Mouse (Mus musculus) midbrain, embryonic 12.5 days (tissue): Measurements from ENCODE around the gene Tfam. TPM values are rescaled to one million over a fixed set of nuclear protein-coding genes. Genes with fewer than 3 reads are reported as not detected.

Experiments used
- ATAC-seq: fragments of 200-750 bp; cut with Nextera tagmentation; 2 replicates; pipeline ENCODE4 v1.8.0; 2017; ENCODE audit warnings: low read depth, moderate TSS enrichment, moderate library complexity; ENCODE audit not compliant: low FRiP score
- H3K27ac ChIP-seq: fragments of 300-500 bp; sonication (generic); replicated peaks from 2 replicates; pipeline ENCODE4 v1.5.1; 2016; ENCODE audit warnings: mild to moderate bottlenecking
- H3K27me3 ChIP-seq: fragments of 300-500 bp; sonication (generic); 2 replicates; pipeline ENCODE4 v1.6.1; 2016; ENCODE audit warnings: mild to moderate bottlenecking
- H3K36me3 ChIP-seq: fragments of 300-500 bp; sonication (generic); 2 replicates; pipeline ENCODE4 v1.6.1; 2016
- H3K4me1 ChIP-seq: fragments of 300-500 bp; sonication (generic); 2 replicates; pipeline ENCODE4 v1.6.1; 2016
- H3K4me2 ChIP-seq: fragments of 300-500 bp; sonication (generic); replicated peaks from 2 replicates; pipeline ENCODE4 v1.6.1; 2016; ENCODE audit warnings: mild to moderate bottlenecking, moderate library complexity
- H3K4me3 ChIP-seq: fragments of 300-500 bp; sonication (generic); 2 replicates; pipeline ENCODE4 v1.5.1; 2016; ENCODE audit warnings: mild to moderate bottlenecking
- H3K9ac ChIP-seq: fragments of 300-500 bp; sonication (generic); replicated peaks from 2 replicates; pipeline ENCODE4 v1.6.1; 2016; ENCODE audit warnings: mild to moderate bottlenecking, moderate library complexity
- H3K9me3 ChIP-seq: fragments of 300-500 bp; sonication (generic); 2 replicates; pipeline ENCODE4 v1.6.1; 2016; ENCODE audit warnings: mild to moderate bottlenecking
- WGBS: fragments of 180-500 bp; shearing (Covaris S2); methylation state at CpG from one replicate; pipeline ENCODE4 v1.1.7; 2016; 5-methylcytosine and 5-hydroxymethylcytosine counted together
- polyA plus RNA-seq: library from polyadenylated mRNA; unstranded; fragments of >200 nt; fragmentation: Nextera tagmentation; extraction: Ambion mirVana; gene quantifications from 2 replicates; pipeline ENCODE4 v1.2.1, GENCODE M21; 2016

Gene Tfam
- polyA plus RNA-seq, 1 experiment from 2014 or later, result 73.7 TPM

- no peak overlapping the region for H3K27ac ChIP-seq
- H3K9ac ChIP-seq, result no peak overlapping the region
- ATAC-seq, result no peak
- H3K4me2 ChIP-seq, result no peak overlapping the region
- H3K27me3 ChIP-seq, result no peaks in the 10 kb centered on the region
- 73% methylated on average over 5 of the region's 5 CpGs for WGBS
- no peak overlapping the region for H3K4me3 ChIP-seq
- no peaks in the 10 kb centered on the region for H3K9me3 ChIP-seq
- H3K4me1 ChIP-seq, result no peaks in the 10 kb centered on the region
- H3K36me3 ChIP-seq, result peaks cover 21% of the 10 kb centered on the region
These were observed 14.3 kb upstream of the Tfam start for GRCm38 (mm10) chr10:71252421-71252820.

DNA sequence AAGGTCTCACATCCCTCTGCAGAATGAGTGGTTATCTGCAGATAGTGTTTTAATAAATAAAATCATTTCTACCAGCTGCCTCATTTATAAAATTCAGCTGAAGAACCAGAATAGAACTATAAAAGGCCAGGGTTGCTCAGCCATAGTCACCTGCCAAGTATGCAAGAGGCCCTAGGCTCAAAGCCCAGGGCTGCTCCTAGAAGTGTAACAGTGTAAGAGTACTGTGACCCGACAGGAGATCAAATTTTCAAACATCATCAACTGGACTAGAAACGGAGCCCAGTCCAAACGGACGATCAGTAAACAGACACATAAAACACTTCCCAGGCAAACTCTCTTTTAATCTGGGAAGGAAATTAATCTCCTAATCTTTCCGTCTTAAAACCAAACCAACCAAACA is 13.8 kb upstream of the Tfam start:
- 90% methylated on average over 5 of the region's 5 CpGs for WGBS
- Histone ChIP-seq H3K36me3 (peaks cover 21% of the 10 kb centered on the region), H3K4me3 (no peak overlapping the region), H3K9me3 (no peaks in the 10 kb centered on the region), H3K4me2 (no peak overlapping the region), H3K4me1 (no peaks in the 10 kb centered on the region), H3K9ac (no peak overlapping the region), H3K27me3 (no peaks in the 10 kb centered on the region), H3K27ac (no peak overlapping the region)
- ATAC-seq, result no peak

DNA sequence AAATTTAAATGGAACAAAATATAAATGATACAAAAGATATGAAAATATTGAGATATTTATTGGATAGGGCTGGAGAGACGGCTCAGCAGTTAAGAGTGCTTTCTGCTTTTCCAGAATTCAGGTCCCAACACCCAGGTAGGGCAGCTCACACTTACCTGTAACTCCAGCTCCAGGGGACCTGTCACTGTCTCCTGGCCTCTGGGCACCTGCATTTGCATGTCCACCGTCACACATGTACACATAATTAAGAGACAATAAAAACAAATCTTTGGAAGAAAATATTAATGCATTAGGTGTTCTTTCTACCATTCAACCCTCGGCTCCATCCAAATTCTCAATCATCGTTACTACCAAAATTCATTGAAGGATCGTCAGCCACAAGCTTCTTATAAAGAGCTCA is 13.2 kb upstream of the Tfam start:
- peaks cover 17% of the 10 kb centered on the region for H3K36me3 ChIP-seq
- H3K27ac ChIP-seq, result no peak overlapping the region
- no peak for ATAC-seq
- no peak overlapping the region for H3K4me3 ChIP-seq
- H3K4me2 ChIP-seq, result no peak overlapping the region
- H3K27me3 ChIP-seq, result no peaks in the 10 kb centered on the region
- 88% methylated on average over 5 of the region's 5 CpGs for WGBS
- no peaks in the 10 kb centered on the region for H3K4me1 ChIP-seq
- no peaks in the 10 kb centered on the region for H3K9me3 ChIP-seq
- H3K9ac ChIP-seq, result no peak overlapping the region

DNA sequence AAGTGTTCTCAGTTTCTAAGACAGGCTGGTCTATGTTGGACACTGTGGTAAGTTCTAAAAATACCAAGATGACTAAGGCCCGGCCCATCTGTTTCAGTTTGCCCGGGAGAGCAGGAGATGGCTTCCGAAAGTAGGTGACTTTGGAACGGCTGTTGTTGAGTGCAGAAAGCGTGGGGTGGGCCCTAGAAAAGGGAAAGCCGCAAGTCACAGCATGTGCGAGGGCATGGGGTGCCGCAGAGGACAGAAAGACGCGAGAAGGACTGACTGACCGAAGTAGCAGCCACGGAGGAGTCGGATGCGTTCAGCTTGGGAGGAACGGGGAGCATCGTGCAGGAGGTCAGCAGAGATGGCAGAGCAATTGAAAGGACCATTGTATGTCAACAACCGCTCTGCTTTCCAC is 12.4 kb upstream of the Tfam start:
- Histone ChIP-seq H3K4me1 (no peaks in the 10 kb centered on the region), H3K4me3 (no peak overlapping the region), H3K9me3 (no peaks in the 10 kb centered on the region), H3K4me2 (no peak overlapping the region), H3K27me3 (no peaks in the 10 kb centered on the region), H3K27ac (no peak overlapping the region), H3K36me3 (peaks cover 11% of the 10 kb centered on the region), H3K9ac (no peak overlapping the region)
- no peak for ATAC-seq
- 86% methylated on average over 17 of the region's 17 CpGs for WGBS

- 83% methylated on average over 10 of the region's 10 CpGs for WGBS
- H3K27ac ChIP-seq, result no peak overlapping the region
- no peaks in the 10 kb centered on the region for H3K27me3 ChIP-seq
- H3K36me3 ChIP-seq, result peaks cover 2% of the 10 kb centered on the region
- H3K9ac ChIP-seq, result no peak overlapping the region
- no peak overlapping the region for H3K4me2 ChIP-seq
- H3K4me1 ChIP-seq, result no peaks in the 10 kb centered on the region
- H3K4me3 ChIP-seq, result no peak overlapping the region
- ATAC-seq, result no peak
- no peaks in the 10 kb centered on the region for H3K9me3 ChIP-seq
These were observed 11.2 kb upstream of the Tfam start for GRCm38 (mm10) chr10:71249086-71249880.

- H3K4me1 ChIP-seq, result no peaks in the 10 kb centered on the region
- no peak for ATAC-seq
- H3K4me3 ChIP-seq, result no peak overlapping the region
- H3K27ac ChIP-seq, result no peak overlapping the region
- no peak overlapping the region for H3K9ac ChIP-seq
- H3K4me2 ChIP-seq, result no peak overlapping the region
- H3K27me3 ChIP-seq, result no peaks in the 10 kb centered on the region
- no peaks in the 10 kb centered on the region for H3K36me3 ChIP-seq
- H3K9me3 ChIP-seq, result no peaks in the 10 kb centered on the region
- WGBS, result 71% methylated on average over 7 of the region's 7 CpGs
These were observed 8.9 kb upstream of the Tfam start for GRCm38 (mm10) chr10:71246956-71247355.

- peaks cover 8% of the 10 kb centered on the region for H3K36me3 ChIP-seq
- no peak overlapping the region for H3K27ac ChIP-seq
- H3K27me3 ChIP-seq, result no peaks in the 10 kb centered on the region; the same call in 1 of the 2 replicates
- ATAC-seq, result no peak
- 76% methylated on average over 6 of the region's 6 CpGs for WGBS
- peaks cover 8% of the 10 kb centered on the region for H3K4me1 ChIP-seq
- H3K9me3 ChIP-seq, result no peaks in the 10 kb centered on the region
- no peak overlapping the region for H3K4me3 ChIP-seq
- H3K4me2 ChIP-seq, result no peak overlapping the region
- no peak overlapping the region for H3K9ac ChIP-seq
These were observed 1.5 kb upstream of the Tfam start for GRCm38 (mm10) chr10:71239479-71240120.

- Histone ChIP-seq H3K4me3 (peak overlapping the region; percentile 88), H3K9me3 (no peaks in the 10 kb centered on the region), H3K27me3 (no peaks in the 10 kb centered on the region; the same call in 1 of the 2 replicates), H3K4me2 (peak overlapping the region; percentile 82), H3K36me3 (peaks cover 26% of the 10 kb centered on the region), H3K9ac (peak overlapping the region; percentile 86), H3K27ac (peak overlapping the region; percentile 52), H3K4me1 (peaks cover 8% of the 10 kb centered on the region)
- ATAC-seq, result peak; percentile 98
- WGBS, result under 1% methylated on average over 66 of the region's 68 CpGs
These were observed 402 bp downstream of the Tfam start for GRCm38 (mm10) chr10:71237516-71238239.

DNA sequence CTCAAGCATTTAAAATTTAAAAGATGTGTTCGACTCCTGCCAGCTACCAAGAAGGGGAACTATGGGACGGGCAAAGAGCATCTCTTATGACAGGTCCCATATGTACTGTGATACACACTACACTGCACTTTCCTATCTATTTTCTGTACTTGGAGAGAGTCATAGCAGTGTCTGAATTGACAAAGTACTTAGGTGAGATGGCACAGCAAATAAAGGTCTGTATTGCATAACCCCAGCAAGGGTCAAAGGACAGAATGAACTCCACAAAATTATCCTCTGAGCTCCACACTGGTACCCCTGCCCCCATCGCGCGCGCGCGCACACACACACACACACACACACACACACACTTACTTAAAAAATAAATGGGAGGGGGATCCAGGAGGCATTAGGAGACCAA is 4.0 kb downstream of the Tfam start:
- no peak for ATAC-seq
- Histone ChIP-seq H3K4me2 (no peak overlapping the region), H3K9ac (no peak overlapping the region), H3K27ac (no peak overlapping the region), H3K4me3 (no peak overlapping the region), H3K9me3 (no peaks in the 10 kb centered on the region), H3K27me3 (no peaks in the 10 kb centered on the region), H3K36me3 (peaks cover 53% of the 10 kb centered on the region), H3K4me1 (peaks cover 8% of the 10 kb centered on the region)
- WGBS, result 96% methylated on average over 8 of the region's 8 CpGs

GRCm38 (mm10) chr10:71225894-71226293 is 12.2 kb downstream of the Tfam start:
- Histone ChIP-seq H3K36me3 (peaks cover 49% of the 10 kb centered on the region), H3K4me2 (no peak overlapping the region), H3K9ac (no peak overlapping the region), H3K9me3 (no peaks in the 10 kb centered on the region), H3K27me3 (no peaks in the 10 kb centered on the region), H3K4me1 (peaks cover 6% of the 10 kb centered on the region; the same call in 1 of the 2 replicates), H3K4me3 (no peak overlapping the region), H3K27ac (no peak overlapping the region)
- no peak for ATAC-seq
- 42% methylated on average over 7 of the region's 7 CpGs for WGBS

DNA sequence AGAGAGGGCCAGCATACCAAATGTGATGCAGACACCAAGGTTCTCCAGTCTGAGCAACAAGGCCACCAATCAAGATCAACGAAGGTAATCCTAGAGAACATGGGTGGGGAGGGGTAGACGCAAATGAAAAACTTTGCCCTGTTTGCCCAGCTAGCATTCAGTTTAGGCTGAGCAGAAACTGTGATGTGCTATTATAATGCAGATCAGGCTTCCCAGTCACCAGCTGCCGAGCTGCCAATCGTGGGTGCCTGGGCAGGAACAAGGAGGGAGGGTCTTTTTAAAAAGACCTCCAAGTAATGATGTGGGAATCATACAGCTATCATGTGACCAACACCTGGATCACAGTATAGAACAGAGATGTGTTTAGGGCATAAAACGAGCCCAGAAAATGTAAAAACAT is 15.0 kb downstream of the Tfam start:
- ATAC-seq, result peak; percentile 41

DNA sequence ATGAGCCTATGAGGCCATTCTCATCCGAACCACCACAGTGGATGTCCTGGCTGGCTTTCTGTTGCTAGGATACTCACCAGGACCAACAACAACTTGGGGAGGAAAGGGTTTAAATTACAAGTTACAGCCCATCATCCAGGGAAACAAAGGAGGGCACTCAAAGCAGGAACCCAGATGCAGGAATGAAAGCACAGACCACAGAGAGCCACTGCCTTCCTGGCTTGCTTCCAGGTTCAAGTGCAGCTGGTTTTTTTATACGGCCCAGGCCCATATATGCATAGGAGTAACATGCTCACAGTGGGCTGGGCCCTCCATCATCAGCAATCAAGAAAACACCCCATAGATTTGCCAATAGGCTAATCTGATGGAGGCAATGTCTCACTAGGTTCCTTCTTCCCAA is 15.4 kb downstream of the Tfam start:
- peaks cover 21% of the 10 kb centered on the region for H3K36me3 ChIP-seq
- no peak overlapping the region for H3K4me2 ChIP-seq
- 77% methylated on average over 2 of the region's 2 CpGs for WGBS
- no peak overlapping the region for H3K4me3 ChIP-seq
- H3K4me1 ChIP-seq, result peaks cover 9% of the 10 kb centered on the region; the same call in 1 of the 2 replicates
- ATAC-seq, result peak; percentile 32; the same call in 1 of the 2 replicates
- no peaks in the 10 kb centered on the region for H3K9me3 ChIP-seq
- H3K9ac ChIP-seq, result no peak overlapping the region
- H3K27ac ChIP-seq, result no peak overlapping the region; the same call in 1 of the 2 replicates
- H3K27me3 ChIP-seq, result no peaks in the 10 kb centered on the region

More for the DNA sequence above, 15.0 kb downstream of the Tfam start:
- Histone ChIP-seq H3K4me3 (no peak overlapping the region), H3K27ac (no peak overlapping the region; the same call in 1 of the 2 replicates), H3K27me3 (no peaks in the 10 kb centered on the region), H3K36me3 (peaks cover 23% of the 10 kb centered on the region), H3K9me3 (no peaks in the 10 kb centered on the region), H3K4me1 (peaks cover 6% of the 10 kb centered on the region; the same call in 1 of the 2 replicates), H3K9ac (no peak overlapping the region), H3K4me2 (no peak overlapping the region)
- WGBS, result 62% methylated on average over 5 of the region's 5 CpGs
